Mouse (Mus musculus) adrenal gland, adult 8-10 months (tissue): ENCODE data around the gene Tcp11l2. TPM values are rescaled to one million over a fixed set of nuclear protein-coding genes. Genes with fewer than 3 reads are reported as not detected.

ENCODE experiments used
- DNase-seq: peaks from one replicate; pipeline ENCODE4 v3.0.0; 2022
- total RNA-seq, 4 experiments: library from RNA; stranded (reverse); gene quantifications; 2 replicates each; pipeline ENCODE4 v1.2.4; 2022

The Tcp11l2 gene
- total RNA-seq, 4 experiments from 2014 or later: 45.8 to 51.1 (median 48.8) TPM

- no peak for DNase-seq
These were observed 81.1 kb downstream of the Tcp11l2 start for GRCm38 (mm10) chr10:84657437-84658087.

GRCm38 (mm10) chr10:84658088-84658848 is 81.8 kb downstream of the Tcp11l2 start:
- DNase-seq: no peak

- DNase-seq: no peak
These were observed 82.9 kb downstream of the Tcp11l2 start for GRCm38 (mm10) chr10:84659281-84659680.

GRCm38 (mm10) chr10:84662138-84662537 is 85.7 kb downstream of the Tcp11l2 start:
- DNase-seq: no peak

Other genes with a start within 250 kb of the Tcp11l2 start
- 10 to 100 TPM; 10.1 to 13.6 (median 12.1) TPM for gene Nuak1, start 136.0 kb upstream of the Tcp11l2 start, total RNA-seq
- gene Ckap4, start 42.6 kb upstream of the Tcp11l2 start, total RNA-seq: 10 to 100 TPM; 27.5 to 33.1 (median 29.3) TPM
- 10 to 100 TPM; 27.4 to 32.3 (median 31.2) TPM for gene Polr3b, start 45.7 kb downstream of the Tcp11l2 start, total RNA-seq
- under 1 TPM in 1 of 4 experiments, not detected in 3; 0.07 TPM for gene Rfx4, start 179.4 kb downstream of the Tcp11l2 start, total RNA-seq